ENCODE assay signal across 25 mouse cellular contexts in genomic region chr1:157703639-157704038, GRCm38 (mm10).
DNase-seq lines count a peak whose midpoint lies in the region; ATAC-seq and TF ChIP-seq lines count a peak whose summit lies in the region.
"Had no signal": no experiment of that assay in that cellular context is flagged by ENCODE, and none has a peak within 500 bp of the region (broad histone marks: within the 10 kb centered on the region; RNA-seq: fewer than 3 reads in every experiment).

No protein-coding gene starts in this region.

- no peak for TF ChIP-seq CTCF in lung, embryonic 14.5 days (IDR thresholded peaks at IDR 0.05; ENCODE audit: low read depth)
- TF ChIP-seq CTCF in brain, embryonic 14.5 days (IDR thresholded peaks at IDR 0.05; ENCODE audit: borderline replicate concordance, extremely low read depth, insufficient read depth, insufficient read length): no peak

- H3K9me3 ChIP-seq in lung, embryonic 14.5 days (ENCODE audit: low read depth, low read length): no peaks in the 10 kb centered on the region
- H3K9me3 ChIP-seq: embryonic facial prominence, embryonic 10.5 days; embryonic facial prominence, embryonic 13.5 days; forebrain, embryonic 15.5 days; hindbrain, embryonic 15.5 days had no signal

- H3K36me3 ChIP-seq in lung, embryonic 14.5 days (ENCODE audit: insufficient read depth): no peaks in the 10 kb centered on the region
- H3K36me3 ChIP-seq: embryonic facial prominence, embryonic 10.5 days; embryonic facial prominence, embryonic 13.5 days; forebrain, embryonic 15.5 days; hindbrain, embryonic 12.5 days; hindbrain, embryonic 15.5 days had no signal

- no peak for TF ChIP-seq POLR2A in brain, embryonic 14.5 days (IDR thresholded peaks at IDR 0.05; ENCODE audit: borderline replicate concordance, extremely low read depth, insufficient read depth, insufficient read length, poor library complexity, severe bottlenecking)

- H3K4me3 ChIP-seq in lung, embryonic 14.5 days (ENCODE audit: low read depth, low read length): no peak overlapping the region
- H3K4me3 ChIP-seq: embryonic facial prominence, embryonic 10.5 days; embryonic facial prominence, embryonic 13.5 days; erythroblast, embryonic 14.5 days; forebrain, embryonic 15.5 days; heart, adult 2 months; hindbrain, embryonic 12.5 days; hindbrain, embryonic 15.5 days had no signal

- no peak overlapping the region for H3K27ac ChIP-seq in lung, embryonic 14.5 days (ENCODE audit: low read depth)
- H3K27ac ChIP-seq: embryonic facial prominence, embryonic 10.5 days; embryonic facial prominence, embryonic 13.5 days; forebrain, embryonic 15.5 days; heart, adult 2 months; hindbrain, embryonic 12.5 days; hindbrain, embryonic 15.5 days had no signal

- ATAC-seq in frontal cortex, adult (ENCODE audit: low TSS enrichment): peak; percentile 84
- 0 out of 2 replicates have a peak, but pooled peaks have one; percentile 17 for ATAC-seq in lung, embryonic 14.5 days (ENCODE audit: insufficient read depth)
- ATAC-seq: activated CD4-positive, CD25-positive, alpha-beta regulatory T cell, adult 4 months; CD4-positive, CD25-positive, alpha-beta regulatory T cell, adult 4 months; forebrain, embryonic 15.5 days; intestine, postnatal 0 days had no signal

- H3K9ac ChIP-seq in lung, embryonic 14.5 days: no peak overlapping the region
- H3K9ac ChIP-seq: embryonic facial prominence, embryonic 13.5 days; forebrain, embryonic 15.5 days; hindbrain, embryonic 12.5 days; hindbrain, embryonic 15.5 days had no signal

- 63% methylated on average over 6 of the region's 6 CpGs for WGBS in lung, embryonic 14.5 days

- no peaks in the 10 kb centered on the region for H3K27me3 ChIP-seq in lung, embryonic 14.5 days (ENCODE audit: insufficient read depth, low read length)
- H3K27me3 ChIP-seq: embryonic facial prominence, embryonic 13.5 days; forebrain, embryonic 15.5 days; hindbrain, embryonic 12.5 days; hindbrain, embryonic 15.5 days had no signal

- H3K4me2 ChIP-seq in lung, embryonic 14.5 days: no peak overlapping the region
- H3K4me2 ChIP-seq: embryonic facial prominence, embryonic 13.5 days; forebrain, embryonic 15.5 days; heart, embryonic 11.5 days; hindbrain, embryonic 12.5 days; hindbrain, embryonic 15.5 days had no signal

- H3K4me1 ChIP-seq in lung, embryonic 14.5 days (ENCODE audit: insufficient read depth): no peaks in the 10 kb centered on the region
- H3K4me1 ChIP-seq: embryonic facial prominence, embryonic 13.5 days; forebrain, embryonic 15.5 days; hindbrain, embryonic 12.5 days; hindbrain, embryonic 15.5 days had no signal

- no peak for DNase-seq in frontal cortex, postnatal 25 days (ENCODE audit: low spot score in 2 of 2)
- no peak for DNase-seq in lung, embryonic 14.5 days
- no peak for DNase-seq in lung, postnatal 10 days
- peak; percentile 29 for DNase-seq in brain, embryonic 14.5 days (ENCODE audit: low read depth)
- DNase-seq in cerebellum, adult 8-10 months: no peak
- DNase-seq: adrenal gland, adult 8-10 months; adrenal gland, postnatal 25 days; cerebellum, adult 11 months; cerebellum, adult 2 months; cerebellum, postnatal 10 days; cerebellum, postnatal 36 days; embryo, embryonic 11 days; gastrocnemius, postnatal 25 days; heart, adult 2 months had no signal
